Mouse (Mus musculus) retina, postnatal 7 days (tissue): ENCODE measurements around the gene Impdh1.

ENCODE experiments used
- DNase-seq: peaks from one replicate; pipeline ENCODE4 v3.0.0-alpha.2; 2012; ENCODE audit warnings: low read depth, low spot score

The Impdh1 gene

DNA sequence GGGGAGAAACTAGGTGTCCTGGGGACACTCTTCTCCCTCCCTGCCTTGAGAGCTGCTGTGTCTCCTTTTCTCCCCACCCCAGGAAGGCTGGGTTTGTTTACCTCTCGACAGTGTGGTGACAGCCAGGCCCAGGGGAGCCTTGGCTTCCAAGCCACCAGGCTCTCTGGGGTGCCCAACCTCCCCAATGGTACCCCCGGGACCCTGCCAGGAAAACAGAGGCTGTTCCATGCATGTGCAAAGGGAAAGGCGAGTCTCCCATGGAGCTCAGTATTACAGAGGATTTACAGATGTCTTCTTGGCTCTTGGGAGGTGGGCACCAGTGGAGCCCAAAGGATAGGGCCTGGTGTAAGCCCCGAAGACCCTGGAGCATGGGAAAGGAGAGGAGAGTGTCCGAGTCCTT is 2.7 kb downstream of the Impdh1 start:
- DNase-seq: no peak

DNA sequence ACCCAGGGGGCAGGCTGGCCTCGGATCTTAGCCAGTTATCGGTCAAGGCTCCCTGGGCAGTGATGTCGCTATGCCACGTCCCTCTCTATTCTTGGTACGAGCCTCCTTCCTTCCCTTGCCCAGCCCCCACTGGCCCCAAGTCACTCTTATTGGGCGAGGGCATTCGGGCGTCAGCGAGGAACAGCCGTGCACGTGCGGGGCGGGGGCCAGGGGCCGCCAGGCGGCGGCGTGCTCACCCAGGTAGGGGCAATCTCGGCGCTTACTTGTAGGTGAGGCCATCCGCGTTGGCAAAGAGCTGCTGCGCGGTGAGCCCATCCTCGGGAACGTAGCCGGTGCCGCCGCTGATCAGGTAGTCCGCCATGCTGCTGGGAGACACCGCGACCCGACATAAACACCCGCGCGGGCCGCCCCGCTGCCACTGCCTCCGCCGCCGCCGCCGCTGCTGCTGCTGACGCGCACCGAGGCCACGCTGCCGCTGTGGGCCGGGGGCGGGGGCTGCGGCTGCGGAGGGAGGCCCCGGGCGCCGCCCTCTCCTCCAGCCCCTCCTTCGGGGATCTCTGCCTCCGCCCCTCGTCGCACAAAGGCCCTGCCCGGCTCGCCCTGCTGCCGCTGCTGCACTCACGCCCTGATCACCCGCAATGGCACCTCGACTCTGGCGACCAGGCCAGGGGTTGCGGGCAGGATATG is 4.2 kb downstream of the Impdh1 start:
- peak; percentile 61 for DNase-seq

DNA sequence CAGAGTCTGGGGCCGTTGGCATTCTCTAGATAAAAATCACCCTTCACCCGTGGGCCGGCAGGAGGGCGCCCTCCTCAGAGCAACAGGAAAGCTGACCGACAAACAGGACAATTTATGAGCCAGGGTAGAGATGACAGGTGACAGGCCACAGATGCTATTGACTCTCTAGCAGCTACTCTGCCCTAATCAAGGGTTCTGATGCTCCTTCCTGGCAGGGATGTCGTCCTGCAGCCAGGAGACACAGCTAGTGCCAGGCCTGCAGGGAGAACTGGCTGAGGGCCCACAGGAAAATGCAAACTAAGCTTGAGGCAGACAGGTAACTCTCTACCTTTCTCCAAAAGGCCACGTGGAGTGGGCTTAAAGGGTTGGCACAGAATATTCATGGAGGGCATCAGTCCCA is 5.0 kb downstream of the Impdh1 start:
- DNase-seq: no peak

DNA sequence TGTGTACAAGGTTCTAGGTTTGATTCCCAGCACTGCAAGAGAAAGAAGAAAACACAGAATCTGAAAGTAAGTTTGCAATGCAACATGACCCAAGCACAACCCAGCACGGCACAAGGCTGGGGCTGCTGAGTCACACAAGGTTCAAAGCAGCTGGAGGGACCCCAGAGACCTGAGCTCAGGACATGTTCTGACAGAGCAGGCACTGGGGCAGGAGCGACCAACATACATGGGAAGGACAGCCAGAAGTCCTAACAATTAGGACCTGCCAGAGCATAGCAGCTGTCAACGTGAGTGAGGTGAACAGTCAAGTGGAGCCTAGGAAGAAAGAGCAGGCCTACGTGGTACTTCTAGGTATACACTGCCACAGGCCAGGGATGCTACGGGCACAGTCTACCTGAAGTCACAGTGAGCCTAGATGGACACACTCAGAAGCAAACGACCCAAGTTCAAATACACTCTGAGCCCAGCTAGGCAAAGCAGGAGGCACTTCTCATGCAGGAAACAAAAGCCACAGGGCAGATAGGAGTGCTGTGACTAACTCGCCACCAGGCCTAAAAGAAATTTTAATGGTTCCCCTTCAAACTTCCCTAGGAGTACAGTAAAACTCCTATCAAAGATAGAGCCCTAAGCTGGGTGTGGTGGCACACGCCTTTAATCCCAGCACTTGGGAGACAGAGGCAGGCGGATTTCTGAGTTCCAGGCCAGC is 5.8 kb downstream of the Impdh1 start:
- DNase-seq: no peak

DNA sequence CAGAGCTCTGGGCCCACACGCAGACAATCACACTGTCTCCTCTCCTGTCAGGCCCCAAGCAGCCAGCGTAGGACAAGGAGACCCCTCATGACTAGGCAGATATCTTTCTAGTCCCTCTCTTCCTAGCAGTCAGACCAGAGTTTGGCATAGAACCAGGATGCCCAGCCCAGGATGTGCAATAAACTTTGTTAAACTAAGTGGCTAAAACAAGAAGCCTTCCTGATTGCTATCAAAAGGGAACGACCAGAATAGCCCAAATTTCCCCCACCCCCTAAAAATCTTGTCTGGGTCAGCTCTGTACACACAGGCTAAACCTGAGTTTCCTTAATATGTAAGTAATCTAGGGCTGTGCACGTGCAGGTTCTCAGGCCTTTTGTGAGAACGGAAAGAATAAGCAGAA is 8.0 kb downstream of the Impdh1 start:
- DNase-seq: no peak

DNA sequence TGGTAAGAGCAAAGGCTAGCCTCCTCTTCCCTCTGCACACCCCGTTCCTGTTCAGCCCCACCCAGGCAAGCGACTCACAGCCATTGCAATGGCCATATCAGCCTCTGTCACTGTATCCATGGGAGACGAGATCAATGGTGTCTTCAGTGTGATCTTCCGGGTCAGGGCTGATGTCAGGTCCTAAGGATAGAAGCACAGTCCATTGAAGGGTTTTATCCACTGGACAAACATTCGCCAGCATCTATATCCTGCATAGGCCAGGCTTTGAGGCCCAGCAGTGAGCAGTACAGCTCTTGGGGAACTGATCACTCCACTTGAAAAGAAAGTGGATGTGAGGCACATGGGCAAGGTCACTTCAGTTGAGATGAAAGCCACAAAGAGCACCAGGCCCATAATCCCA is 9.1 kb downstream of the Impdh1 start:
- no peak for DNase-seq

DNA sequence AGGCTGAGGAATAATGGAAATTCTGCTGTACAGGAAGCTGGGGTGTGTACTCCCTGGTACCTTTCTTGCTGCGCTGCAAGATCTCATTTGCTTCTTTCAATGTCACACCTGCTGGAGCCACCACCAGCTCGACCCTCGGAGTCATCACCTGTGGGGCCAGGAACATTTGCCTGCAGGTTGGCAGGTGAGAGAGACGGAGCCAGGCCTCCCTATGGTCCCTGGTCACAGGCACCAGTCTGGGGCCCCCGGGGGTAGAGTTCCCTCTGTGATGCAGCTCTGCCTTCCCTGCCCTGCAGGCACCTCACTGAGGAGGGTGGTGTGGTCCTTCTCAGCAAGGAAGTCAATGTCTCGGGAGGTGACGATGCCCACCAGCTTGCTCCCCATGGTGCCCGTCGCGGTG is 10.2 kb downstream of the Impdh1 start:
- no peak for DNase-seq

DNA sequence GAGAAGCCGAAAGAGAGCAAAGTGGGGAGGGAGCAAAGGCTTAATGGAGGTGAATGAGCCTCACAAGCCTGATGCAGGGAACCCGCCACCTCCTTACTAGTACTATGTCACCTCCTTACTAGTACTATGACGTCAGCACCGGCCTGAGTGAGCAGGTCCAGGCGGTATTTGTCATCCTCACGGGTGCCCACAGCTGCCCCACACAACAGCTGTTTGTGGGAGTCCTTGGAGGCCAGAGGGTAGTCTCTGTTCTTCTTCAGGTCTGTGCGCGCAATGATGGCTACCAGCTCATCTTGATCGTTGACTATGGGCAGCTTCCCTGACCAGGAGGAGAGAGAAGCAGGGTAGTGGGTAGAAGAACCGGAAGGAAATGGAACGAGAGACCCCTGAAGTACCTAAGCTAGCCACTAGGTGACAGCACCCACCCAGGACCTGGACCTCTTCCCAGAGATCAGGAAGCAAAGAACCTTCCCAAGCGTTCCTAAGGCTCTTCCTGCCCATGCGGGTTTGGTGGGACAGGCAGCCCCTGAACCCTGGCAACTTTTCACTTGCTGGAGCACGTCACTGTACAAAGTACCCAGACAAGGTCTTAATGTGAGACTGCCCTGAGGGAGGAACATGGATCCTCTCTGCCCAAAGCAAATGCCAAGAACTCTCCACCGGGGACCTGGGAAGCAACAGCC is 11.1 kb downstream of the Impdh1 start:
- DNase-seq: no peak

DNA sequence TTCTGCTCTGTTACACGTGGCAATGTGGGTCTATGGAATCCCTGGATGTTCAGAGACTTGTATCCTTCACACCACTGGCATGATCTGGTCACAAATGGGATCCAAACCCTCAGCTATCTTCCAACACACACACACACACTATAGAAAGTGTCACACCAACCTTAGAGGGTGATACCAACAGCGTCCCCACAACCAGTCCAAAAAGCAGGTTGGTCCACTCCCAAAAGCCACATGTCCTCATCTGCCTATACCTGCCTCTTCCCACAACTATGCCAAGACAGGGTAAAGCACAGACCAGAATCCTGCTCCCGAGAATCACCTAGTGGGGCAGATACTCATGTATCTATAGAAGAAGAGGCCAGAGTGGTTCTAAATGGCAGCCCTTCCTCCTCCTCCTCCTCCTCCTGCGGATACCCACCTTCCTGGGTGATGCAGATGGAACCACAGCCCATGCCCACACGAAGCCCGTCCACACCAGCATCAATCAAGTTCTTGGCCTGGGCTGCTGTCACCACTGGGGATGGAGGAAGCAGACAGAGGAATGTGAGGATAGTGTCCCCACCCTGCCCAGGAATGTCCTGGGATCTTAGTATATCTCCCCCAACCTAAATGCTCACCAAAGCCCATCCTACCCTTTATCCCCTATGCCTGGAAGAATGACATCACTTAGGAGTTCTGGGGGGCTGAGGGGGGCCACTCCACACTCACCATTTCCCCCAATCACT is 12.1 kb downstream of the Impdh1 start:
- no peak for DNase-seq

DNA sequence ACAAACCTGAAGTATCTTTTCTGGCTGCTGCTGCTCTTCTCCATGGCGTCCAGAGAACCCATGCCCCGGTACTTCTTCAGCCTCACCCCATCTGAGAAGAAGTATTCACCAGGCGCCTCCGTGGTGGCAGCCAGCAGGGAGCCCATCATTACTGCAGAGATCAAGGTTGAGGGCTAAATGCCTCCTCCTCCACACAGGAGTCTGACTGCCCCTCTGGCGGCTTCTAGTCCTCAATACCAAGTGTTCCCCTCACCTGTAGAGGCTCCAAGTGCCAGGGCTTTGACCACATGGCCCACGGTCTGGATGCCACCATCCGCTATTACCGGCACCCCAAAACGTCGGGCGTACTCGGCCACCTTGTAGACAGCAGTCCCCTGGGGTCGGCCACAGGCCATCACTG is 13.1 kb downstream of the Impdh1 start:
- DNase-seq: no peak

DNA sequence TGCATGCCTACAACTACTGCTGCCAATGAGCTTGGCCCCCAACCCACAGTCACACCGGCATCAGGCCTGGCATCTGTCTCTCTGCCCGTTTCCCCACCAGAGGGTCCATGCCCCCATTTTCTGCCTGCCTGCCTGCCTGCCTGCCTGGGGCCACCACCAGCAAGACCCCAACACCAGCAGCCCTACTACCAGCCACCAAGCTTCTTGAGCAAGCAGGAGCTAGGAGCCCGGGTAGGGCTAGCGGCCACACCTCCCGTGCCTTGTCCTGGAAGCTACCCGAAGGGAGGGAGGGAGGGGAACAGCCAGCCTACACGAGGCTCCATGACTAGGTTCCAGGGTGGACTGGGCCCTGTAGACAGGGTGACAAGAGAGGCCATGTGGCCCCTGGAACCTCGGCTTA is 14.2 kb downstream of the Impdh1 start:
- no peak for DNase-seq

DNA sequence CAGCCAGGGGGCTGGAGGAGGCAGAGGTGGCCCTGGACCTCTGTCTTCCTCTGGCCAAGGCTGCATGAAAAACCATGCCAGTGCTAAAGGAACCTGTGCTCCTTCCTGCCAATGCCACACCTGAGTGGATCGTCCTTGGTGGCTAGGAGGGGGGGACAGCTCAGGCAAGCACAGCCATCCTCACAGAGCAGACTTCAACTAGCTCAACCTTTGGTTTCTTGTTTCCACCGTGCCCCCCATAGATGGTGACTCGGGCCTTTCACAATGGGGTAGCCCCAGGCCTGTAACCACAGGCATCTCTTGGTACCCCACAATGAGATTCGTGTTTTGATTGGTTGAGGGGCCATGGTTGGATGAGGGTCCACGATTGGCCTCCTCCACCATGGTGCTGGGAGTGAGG is 14.8 kb downstream of the Impdh1 start:
- DNase-seq: no peak

DNA sequence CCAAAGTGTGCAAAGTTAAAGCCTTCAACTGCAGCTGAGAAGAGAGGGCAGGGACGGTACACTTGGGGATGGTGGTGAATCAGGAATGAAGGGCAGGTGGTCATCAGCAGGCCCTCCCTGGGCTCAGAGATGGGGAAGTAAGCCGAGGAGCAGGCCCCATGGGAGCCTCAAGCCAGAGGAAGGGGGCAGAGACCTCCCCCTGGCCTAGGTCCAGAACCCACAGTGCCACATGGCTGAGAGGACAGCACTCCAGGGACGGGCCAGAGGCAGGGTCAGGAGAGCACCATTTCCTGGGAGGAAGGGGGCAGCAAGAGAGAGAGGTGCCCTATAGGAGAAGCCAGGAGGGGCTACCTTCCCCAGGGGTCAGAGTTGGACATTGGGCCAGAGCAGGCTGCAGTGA is 15.7 kb downstream of the Impdh1 start:
- DNase-seq: no peak

DNA sequence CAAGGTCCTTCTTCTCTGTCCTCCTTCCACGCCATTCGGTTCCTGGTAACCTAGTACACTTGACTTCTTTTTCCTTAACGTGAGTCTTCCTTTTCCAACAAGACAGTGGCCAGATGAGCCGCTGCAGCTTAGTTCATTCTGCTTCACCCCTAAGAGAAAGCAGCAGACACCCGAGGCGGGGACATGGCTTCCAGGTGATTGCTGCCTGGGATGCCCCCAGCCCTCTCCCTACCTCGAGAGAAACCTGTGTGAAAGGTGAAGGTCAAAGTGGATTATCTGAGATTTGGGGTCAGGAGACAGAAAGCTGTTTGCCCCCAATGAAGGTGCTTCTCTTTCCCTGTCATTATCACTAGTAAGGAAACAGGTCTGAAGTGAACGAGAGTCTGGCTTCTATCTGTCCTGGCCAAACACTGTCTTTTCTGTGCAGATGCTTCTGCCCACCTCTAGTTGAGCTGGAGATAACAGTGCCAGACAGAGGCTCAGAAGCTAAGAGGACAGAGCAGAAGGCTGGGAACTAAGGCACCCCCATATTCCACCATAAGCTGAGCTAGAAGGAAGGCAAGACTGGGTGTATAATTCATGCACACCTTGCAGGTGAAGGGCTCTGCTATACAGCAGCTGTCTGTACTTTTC is 16.8 kb downstream of the Impdh1 start:
- no peak for DNase-seq

DNA sequence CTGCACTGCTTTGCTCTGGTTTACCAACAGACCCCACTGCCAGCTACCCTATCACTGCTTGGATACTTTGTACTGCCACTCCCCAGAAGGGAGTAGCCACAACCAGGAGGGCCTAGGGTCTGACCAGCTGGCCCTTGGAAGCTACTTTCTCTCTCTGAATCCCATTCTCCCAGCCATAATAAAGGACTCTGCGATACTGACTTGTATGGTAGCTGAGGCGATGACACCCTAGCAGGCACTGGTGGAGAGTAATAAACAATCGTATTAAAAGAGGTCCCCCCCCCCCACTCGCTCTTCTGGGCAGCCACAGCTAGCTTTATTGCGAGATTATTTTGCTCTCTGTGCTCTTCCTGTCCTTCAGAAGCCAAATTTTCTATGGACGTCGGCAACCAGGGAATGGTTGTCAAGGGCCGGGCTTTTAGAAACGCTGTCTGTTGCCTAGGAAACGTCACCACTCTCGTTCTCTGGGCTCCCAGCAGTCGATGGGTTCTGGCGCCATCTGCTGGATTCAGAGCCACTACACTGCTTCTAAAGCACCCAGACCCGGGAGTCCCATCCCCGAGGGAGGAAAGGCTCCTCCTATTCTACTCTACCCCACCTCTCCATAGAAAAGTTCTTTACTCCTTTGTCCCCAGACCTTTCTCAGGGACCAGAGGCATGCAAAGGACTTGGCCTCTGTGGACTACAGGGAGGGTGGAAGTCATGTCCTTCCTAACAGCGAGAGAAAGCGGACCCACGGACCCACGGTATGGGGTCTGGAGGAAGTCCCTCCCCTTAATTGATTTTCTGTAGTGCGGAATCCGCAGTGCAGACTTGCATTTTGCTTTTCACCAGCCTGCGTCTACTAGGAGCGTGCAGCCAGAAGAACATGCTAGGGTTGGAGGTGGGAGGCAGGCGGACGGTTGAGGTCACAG is 17.6 kb downstream of the Impdh1 start:
- DNase-seq: peak; percentile 88

DNA sequence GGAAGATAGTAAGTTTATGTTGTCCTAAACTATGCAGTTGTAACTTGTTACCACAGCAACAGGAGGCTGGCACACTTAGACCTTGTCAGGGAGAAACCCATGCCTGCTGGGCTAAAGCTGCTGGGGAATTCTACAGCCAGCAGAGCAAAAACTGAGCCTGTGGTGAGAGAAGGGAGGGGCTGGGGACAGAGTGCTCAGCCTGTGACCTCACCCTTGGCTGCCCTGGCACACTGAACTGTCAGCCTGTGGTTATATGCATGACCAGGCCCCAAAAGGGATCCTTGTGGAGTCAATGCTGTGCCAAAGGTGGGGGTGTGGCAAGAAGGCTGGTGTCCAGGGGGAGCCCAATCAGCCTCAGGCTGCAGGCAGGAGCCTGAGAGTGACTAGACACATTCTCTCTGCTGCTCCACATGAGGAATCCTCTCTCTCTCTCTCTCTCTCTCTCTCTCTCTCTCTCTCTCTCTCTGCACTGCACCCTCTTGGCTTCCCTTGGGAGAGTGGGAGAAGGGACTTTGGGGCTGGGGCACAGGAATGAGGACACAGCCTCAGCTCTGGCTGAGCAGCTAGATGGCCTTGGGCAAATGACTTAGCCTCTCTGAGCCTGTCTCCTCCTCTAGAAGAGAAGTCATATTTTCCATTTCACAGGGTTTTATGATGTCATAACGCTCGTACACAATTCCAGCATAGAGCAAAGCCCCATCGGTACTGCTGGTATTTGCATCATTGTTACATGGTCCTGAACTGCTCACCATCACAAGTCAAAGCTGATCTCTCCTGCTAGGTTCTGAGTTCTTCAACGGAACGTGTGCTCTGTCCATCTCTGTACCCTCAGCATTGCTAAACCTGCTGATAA is 20.1 kb downstream of the Impdh1 start:
- DNase-seq: no peak

DNA sequence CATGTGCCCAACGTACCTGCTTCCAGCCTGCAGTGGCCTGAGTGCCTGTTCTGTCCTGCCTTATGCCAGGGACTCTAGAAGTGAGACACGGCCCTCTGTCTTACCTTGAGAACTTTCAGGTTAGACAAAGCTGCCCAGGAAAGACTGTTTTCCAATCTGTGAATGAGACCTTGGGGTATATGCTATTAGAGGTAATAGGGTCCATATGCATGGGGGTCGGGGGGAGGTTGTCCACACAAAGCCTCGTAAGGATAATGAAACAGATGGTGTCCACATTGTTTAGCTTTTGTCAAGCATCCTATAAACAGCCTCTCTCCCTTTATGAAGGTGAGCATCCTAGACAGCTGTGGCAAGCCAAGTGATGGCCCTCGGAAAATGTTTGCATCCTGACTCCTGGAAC is 21.0 kb downstream of the Impdh1 start:
- DNase-seq: no peak

DNA sequence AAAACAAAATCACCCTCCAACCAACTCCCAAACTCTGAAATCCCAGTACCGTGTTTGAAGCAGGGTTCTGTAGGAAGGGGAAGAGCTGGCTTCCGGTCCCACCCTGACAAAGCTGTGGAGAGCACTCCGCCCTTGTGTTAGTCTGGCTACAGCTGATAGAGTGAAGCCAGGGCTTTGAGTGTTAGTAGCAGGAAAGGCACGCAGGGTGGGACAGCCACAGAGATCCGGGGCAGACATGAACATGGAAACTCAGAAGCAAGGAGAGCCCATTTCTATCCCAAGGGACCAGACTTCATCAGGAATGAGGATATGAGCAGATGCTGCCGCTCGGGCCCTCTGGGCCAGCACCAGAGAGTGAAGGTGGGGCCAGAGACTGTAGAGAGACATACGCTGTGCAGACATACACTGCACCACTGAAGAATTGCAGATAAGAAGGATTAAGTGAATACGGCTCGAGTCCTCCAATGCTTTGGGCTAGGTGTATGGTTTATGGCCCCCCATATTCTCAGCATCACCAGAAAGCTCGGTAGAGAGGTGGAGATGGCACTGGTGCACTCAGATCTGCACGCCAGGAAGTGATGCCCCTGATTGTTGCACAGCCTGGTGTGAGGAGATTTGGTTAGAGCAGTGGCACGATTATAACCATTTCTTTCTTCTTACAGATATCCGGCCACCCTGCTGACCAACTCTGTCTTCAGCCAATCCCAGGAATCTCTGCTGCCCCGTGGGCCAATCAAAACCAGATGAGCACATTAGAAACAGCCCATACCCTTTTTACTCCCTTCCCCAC is 22.0 kb downstream of the Impdh1 start:
- DNase-seq: no peak

DNA sequence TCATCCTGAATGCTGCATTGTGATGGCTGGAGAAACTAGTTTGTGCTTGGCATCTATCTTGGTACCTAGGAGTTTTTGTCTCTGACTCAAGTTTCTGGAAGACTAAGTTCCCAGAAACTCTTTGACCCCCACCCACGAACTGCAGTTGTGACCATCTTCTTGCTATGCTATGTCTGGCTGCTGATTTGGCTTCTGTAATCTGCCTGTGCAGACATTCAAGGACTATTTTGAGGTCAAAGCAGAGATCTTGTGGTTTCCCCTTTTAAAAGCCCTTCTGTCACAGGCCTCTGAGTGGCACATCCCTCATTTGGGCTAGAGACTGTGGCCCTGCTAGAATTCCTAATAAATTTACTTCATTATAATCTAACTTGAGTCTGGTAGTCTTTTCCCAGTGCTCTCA is 28.2 kb downstream of the Impdh1 start:
- DNase-seq: no peak
